13 mouse cellular contexts compared by ENCODE assay signal in the genomic region with DNA sequence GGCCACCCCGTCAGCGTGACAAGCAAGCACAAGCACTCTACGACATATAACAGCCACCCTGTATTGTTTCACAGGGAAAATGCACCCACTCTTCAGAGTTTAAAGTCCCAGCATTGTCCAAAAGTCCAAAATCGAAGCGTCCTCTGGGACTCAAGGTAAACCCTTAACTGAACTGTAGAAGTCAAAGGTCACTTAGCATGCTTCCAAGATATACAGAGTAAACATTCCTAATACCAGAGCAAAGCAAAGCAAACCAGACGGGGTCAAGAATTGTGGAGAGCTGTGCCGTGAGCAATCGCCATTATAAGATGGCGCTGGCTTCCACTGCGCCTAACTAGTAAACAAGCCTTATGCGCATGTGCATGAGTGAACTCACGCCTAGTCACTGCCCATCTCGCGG.
"Had no signal": no experiment of that assay in that cellular context is flagged by ENCODE, and none has a peak within 500 bp of the region (broad histone marks: within the 10 kb centered on the region; RNA-seq: fewer than 3 reads in every experiment).

No protein-coding gene starts in this region.

- DNase-seq: lung, adult 18-20 months; lung, embryonic 14.5 days; lung, postnatal 10 days; lung, postnatal 4 days; right cerebral cortex, postnatal 14 days; thymus, postnatal 14 days; thymus, postnatal 36 days had no signal

- ATAC-seq: midbrain, embryonic 15.5 days had no signal

- H3K4me3 ChIP-seq: liver, embryonic 15.5 days; midbrain, embryonic 12.5 days; midbrain, embryonic 15.5 days; neural tube, embryonic 12.5 days; stomach, embryonic 15.5 days had no signal

- H3K9me3 ChIP-seq: liver, embryonic 15.5 days; midbrain, embryonic 12.5 days; midbrain, embryonic 15.5 days; neural tube, embryonic 12.5 days; stomach, embryonic 15.5 days had no signal

- H3K4me1 ChIP-seq: midbrain, embryonic 12.5 days; midbrain, embryonic 15.5 days; neural tube, embryonic 12.5 days; stomach, embryonic 15.5 days had no signal

- H3K4me2 ChIP-seq: liver, embryonic 15.5 days; lung, embryonic 14.5 days; midbrain, embryonic 12.5 days; midbrain, embryonic 15.5 days; neural tube, embryonic 12.5 days; stomach, embryonic 15.5 days had no signal

- H3K36me3 ChIP-seq: midbrain, embryonic 12.5 days; midbrain, embryonic 15.5 days; neural tube, embryonic 12.5 days; stomach, embryonic 15.5 days had no signal

- H3K9ac ChIP-seq: liver, embryonic 15.5 days; lung, embryonic 14.5 days; midbrain, embryonic 12.5 days; midbrain, embryonic 15.5 days; neural tube, embryonic 12.5 days; stomach, embryonic 15.5 days had no signal

- H3K27ac ChIP-seq: liver, embryonic 15.5 days; midbrain, embryonic 12.5 days; midbrain, embryonic 15.5 days; neural tube, embryonic 12.5 days; stomach, embryonic 15.5 days; stomach, postnatal 0 days had no signal

- H3K27me3 ChIP-seq: liver, embryonic 15.5 days; midbrain, embryonic 12.5 days; midbrain, embryonic 15.5 days; neural tube, embryonic 12.5 days; stomach, embryonic 15.5 days had no signal
